Mouse (Mus musculus) bone marrow macrophage, adult 2 months (primary cell): ENCODE data around the gene Akr1b8. TPM values are rescaled to one million over a fixed set of nuclear protein-coding genes. Genes with fewer than 3 reads are reported as not detected.
"Not testable (repeated sequence)": the region's sequence is repeated elsewhere in the genome, so short reads cannot be mapped to it uniquely, and the experiment has no call there.

ENCODE experiments used
- H3K27ac ChIP-seq: 2 replicates; pipeline ENCODE4 v1.5.1; 2012; ENCODE audit warnings: low read depth, low read length; ENCODE audit not compliant: insufficient read depth
- H3K4me1 ChIP-seq: 2 replicates; pipeline ENCODE4 v1.6.1; 2012; ENCODE audit warnings: low read length; ENCODE audit not compliant: control insufficient read depth, insufficient read depth
- H3K4me3 ChIP-seq: 2 replicates; pipeline ENCODE4 v1.5.1; 2012; ENCODE audit warnings: mild to moderate bottlenecking, low read length, moderate library complexity; ENCODE audit not compliant: insufficient read depth
- CTCF ChIP-seq: IDR thresholded peaks from 2 replicates; pipeline ENCODE4 v1.5.1; 2012; ENCODE audit warnings: low read depth, mild to moderate bottlenecking, low read length, moderate library complexity
- POLR2A ChIP-seq: IDR thresholded peaks from 2 replicates; pipeline ENCODE4 v1.6.1; 2012; ENCODE audit warnings: mild to moderate bottlenecking, low read depth, low read length, borderline replicate concordance
- polyA plus RNA-seq: library from polyadenylated mRNA; stranded (reverse); fragments of >200 nt; gene quantifications from 2 replicates; pipeline ENCODE4 v1.2.4, GENCODE M21; 2012; ENCODE audit not compliant: missing spikeins, insufficient read depth, insufficient read length

Gene Akr1b8
- polyA plus RNA-seq, 1 experiment, result 111 TPM

DNA sequence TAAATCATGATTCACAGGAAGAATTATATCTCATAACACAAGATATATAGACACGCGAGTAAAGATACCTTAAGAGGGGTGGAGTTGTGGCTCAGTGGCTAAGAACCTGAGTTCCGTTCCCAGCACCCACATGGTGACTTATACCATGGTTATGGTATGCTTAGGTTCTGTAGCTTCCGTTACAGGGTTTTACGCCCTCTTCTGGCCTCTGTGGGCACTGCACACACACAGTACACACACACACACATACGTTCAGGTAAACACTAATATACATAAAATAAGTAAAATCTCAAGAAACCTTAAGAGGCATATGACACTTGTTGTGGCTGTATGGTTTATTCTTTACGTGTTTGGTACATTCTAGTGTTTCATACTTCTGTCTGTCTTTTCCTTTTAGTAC, 31.8 kb upstream of the Akr1b8 start:
- no peak overlapping the region for H3K4me3 ChIP-seq
- no peak for TF ChIP-seq POLR2A
- no peak for TF ChIP-seq CTCF
- H3K4me1 ChIP-seq, result peaks cover 5% of the 10 kb centered on the region
- no peak overlapping the region for H3K27ac ChIP-seq

DNA sequence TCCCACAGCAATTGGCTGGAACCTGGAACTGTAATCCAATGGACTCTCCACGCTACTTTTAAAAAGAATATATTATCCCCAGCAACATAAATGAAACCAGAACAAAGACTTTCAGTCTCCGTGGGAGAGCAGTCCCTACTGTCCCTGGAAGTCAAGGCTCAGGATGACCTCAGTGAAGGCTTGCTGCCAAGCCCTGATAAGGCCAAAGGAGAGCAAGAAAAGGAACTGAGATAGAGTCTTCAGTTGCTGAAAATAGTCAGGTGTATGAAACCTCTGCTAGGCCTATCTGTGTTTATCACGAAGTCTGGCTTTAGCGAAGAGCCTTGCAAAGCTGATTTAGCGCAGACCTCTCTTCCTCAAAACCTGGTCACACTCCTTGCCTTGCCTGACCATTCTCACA, 22.5 kb upstream of the Akr1b8 start:
- Histone ChIP-seq H3K4me3 (no peak overlapping the region), H3K27ac (no peak overlapping the region), H3K4me1 (no peaks in the 10 kb centered on the region)
- TF ChIP-seq POLR2A (no peak), CTCF (no peak)

DNA sequence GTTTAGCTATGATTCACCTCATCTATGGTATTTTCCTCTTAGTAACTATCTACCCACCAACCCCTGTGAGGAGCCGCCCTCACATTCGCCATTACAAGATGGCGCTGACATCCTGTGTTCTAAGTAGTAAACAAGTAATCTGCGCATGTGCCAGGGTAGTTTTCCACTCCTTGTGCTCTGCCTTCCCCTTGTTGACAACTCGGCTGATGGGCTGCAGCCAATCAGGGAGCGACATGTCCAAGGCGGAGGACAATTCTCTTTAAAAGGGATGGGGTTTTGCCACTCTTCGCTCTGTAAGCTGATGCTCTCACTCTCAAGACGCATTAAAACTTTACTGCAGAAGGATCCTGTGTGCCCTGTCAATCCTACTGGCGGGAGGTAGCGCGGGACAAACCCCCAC, 22.1 kb upstream of the Akr1b8 start:
- H3K4me1 ChIP-seq, H3K27ac ChIP-seq, H3K4me3 ChIP-seq: not testable (repeated sequence)

DNA sequence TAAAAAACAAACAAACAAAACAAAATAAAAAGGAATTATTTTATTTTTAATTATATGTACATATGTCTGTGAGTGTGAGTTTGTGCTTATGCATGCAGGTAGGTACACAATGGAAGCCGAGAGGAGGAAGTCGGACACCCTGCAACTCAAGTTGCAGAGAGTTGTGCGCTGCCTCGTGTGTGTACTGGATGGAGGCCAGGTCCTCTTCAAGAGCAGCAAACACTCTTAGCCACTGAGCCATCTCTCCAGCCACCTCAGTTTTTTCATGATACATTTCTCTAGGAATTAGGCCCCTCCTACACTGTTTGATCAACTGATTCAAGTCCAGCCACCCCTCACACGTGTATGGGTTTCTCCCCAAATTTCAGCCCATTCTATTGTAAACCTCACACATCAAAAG, 19.2 kb upstream of the Akr1b8 start:
- Histone ChIP-seq H3K4me1 (0 out of 2 replicates have a peak, but pooled peaks cover 5% of the 10 kb centered on the region), H3K4me3 (no peak overlapping the region), H3K27ac (no peak overlapping the region)
- TF ChIP-seq CTCF (no peak), POLR2A (no peak)

- H3K27ac ChIP-seq, result no peak overlapping the region
- no peak overlapping the region for H3K4me3 ChIP-seq
- H3K4me1 ChIP-seq, result peaks cover 8% of the 10 kb centered on the region
- TF ChIP-seq POLR2A (no peak), CTCF (no peak)
These were observed 16.1 kb upstream of the Akr1b8 start for GRCm38 (mm10) chr6:34337799-34338198.

GRCm38 (mm10) chr6:34341991-34342390, 11.9 kb upstream of the Akr1b8 start:
- TF ChIP-seq CTCF (no peak), POLR2A (no peak)
- H3K4me1 ChIP-seq, result peaks cover 16% of the 10 kb centered on the region
- no peak overlapping the region for H3K4me3 ChIP-seq
- H3K27ac ChIP-seq, result no peak overlapping the region

GRCm38 (mm10) chr6:34342476-34342875, 11.4 kb upstream of the Akr1b8 start:
- TF ChIP-seq POLR2A (no peak), CTCF (no peak)
- peaks cover 16% of the 10 kb centered on the region for H3K4me1 ChIP-seq
- H3K27ac ChIP-seq, result no peak overlapping the region
- no peak overlapping the region for H3K4me3 ChIP-seq

DNA sequence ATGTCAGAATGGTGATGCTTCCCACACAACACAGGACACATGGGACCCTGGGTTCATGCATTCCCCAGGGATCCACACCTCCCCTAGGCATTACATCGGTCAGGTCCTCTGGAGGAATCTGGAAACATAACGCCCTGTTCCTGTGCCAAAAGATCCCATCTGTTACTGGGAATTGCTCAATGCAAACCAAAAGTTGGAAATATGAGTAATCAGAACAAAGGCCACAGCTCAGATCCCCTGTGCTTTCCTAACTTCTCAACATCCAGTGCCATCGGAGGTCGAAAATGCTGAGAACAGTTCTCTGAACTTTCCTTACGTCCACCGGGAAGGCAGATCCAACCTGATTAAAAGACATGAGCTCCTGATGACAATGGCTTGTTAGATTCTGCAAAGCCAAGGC, 10.5 kb upstream of the Akr1b8 start:
- Histone ChIP-seq H3K4me3 (no peak overlapping the region), H3K27ac (no peak overlapping the region), H3K4me1 (peaks cover 16% of the 10 kb centered on the region)
- TF ChIP-seq CTCF (no peak), POLR2A (no peak)

DNA sequence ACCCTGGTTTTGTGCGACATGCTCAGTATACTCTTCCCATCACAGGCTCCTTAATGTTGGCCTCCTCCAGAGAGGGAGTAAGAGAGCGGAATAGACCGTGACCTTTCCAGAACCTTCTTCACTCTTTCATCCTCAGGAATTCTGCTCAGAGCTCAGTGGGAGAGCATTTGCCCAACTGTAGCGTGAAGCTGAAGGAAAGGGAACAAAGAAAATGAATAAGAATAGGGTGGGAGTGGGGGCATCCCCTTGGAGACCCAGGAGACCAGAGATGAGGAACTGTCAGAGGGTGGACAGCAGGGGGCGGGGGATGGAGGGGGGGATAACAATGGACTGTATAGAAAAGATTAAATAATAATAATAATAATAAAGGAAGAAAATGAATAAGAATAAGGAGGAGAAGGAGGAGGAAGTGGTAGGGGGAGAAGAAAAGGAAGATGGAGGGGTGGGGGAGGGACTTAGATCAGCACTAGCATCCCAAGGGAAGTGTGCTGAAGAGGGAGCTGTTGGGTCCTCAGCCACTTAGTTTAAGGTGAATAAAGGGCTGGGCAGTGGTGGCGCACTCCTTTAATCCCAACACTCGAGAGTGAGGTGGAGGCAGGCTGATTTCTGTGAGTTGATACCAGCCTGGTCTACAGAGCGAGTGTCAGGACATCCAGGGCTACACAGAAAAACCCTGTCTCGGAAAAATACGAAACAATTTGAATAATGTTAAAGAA, 9.6 kb upstream of the Akr1b8 start:
- TF ChIP-seq POLR2A, result no peak
- TF ChIP-seq CTCF, result no peak
- Histone ChIP-seq H3K4me1 (peaks cover 15% of the 10 kb centered on the region), H3K27ac (no peak overlapping the region), H3K4me3 (no peak overlapping the region)

- Histone ChIP-seq H3K27ac (no peak overlapping the region), H3K4me3 (no peak overlapping the region)
- no peak for TF ChIP-seq POLR2A
- TF ChIP-seq CTCF, result no peak
These were observed 9.0 kb upstream of the Akr1b8 start for GRCm38 (mm10) chr6:34344935-34345334.

GRCm38 (mm10) chr6:34346096-34346898, 7.6 kb upstream of the Akr1b8 start:
- TF ChIP-seq CTCF (peak; percentile 90), POLR2A (no peak)
- H3K4me1 ChIP-seq, result peaks cover 14% of the 10 kb centered on the region
- H3K4me3 ChIP-seq, result no peak overlapping the region
- no peak overlapping the region for H3K27ac ChIP-seq

More at GRCm38 (mm10) chr6:34344935-34345334, 9.0 kb upstream of the Akr1b8 start:
- peaks cover 11% of the 10 kb centered on the region for H3K4me1 ChIP-seq
